Mouse (Mus musculus) hindbrain, embryonic 10.5 days (tissue): ENCODE measurements at regions not wholly inside any gene's neighbourhood (a gene's known extent, or its start where the extent isn't known, plus 50 kb on each side); places are given as distances from the start of the nearest gene placed in this dataset.
"Not testable (repeated sequence)": the region's sequence is repeated elsewhere in the genome, so short reads cannot be mapped to it uniquely, and the experiment has no call there.

Source experiments
- DNase-seq: peaks from one replicate; pipeline ENCODE4 v3.0.0-alpha.2; 2017; ENCODE audit warnings: low spot score
- H3K27ac ChIP-seq: fragments of 300-500 bp; sonication (generic); 2 replicates; pipeline ENCODE4 v1.5.1; 2016; ENCODE audit warnings: mild to moderate bottlenecking, moderate library complexity
- H3K27me3 ChIP-seq: fragments of 300-500 bp; sonication (generic); 2 replicates; pipeline ENCODE4 v1.6.1; 2016; ENCODE audit warnings: mild to moderate bottlenecking; ENCODE audit not compliant: poor library complexity, insufficient read depth, severe bottlenecking
- H3K36me3 ChIP-seq: fragments of 300-500 bp; sonication (generic); 2 replicates; pipeline ENCODE4 v1.6.1; 2016; ENCODE audit warnings: mild to moderate bottlenecking, moderate library complexity
- H3K4me1 ChIP-seq: fragments of 300-500 bp; sonication (generic); replicated peaks from 2 replicates; pipeline ENCODE4 v1.6.1; 2016; ENCODE audit warnings: mild to moderate bottlenecking
- H3K4me3 ChIP-seq: fragments of 300-500 bp; sonication (generic); 2 replicates; pipeline ENCODE4 v1.5.1; 2016; ENCODE audit warnings: mild to moderate bottlenecking, moderate library complexity
- H3K9me3 ChIP-seq: fragments of 300-500 bp; sonication (generic); 2 replicates; pipeline ENCODE4 v1.6.1; 2016; ENCODE audit warnings: mild to moderate bottlenecking, moderate library complexity
- WGBS: fragments of 180-500 bp; shearing (Covaris S2); methylation state at CpG from one replicate; pipeline ENCODE4 v1.1.7; 2016; 5-methylcytosine and 5-hydroxymethylcytosine counted together

- no peaks in the 10 kb centered on the region for H3K36me3 ChIP-seq
- 69% methylated on average over 8 of the region's 8 CpGs for WGBS
- no peaks in the 10 kb centered on the region for H3K4me1 ChIP-seq
- H3K27me3 ChIP-seq, result no peaks in the 10 kb centered on the region
- DNase-seq, result no peak
- no peak overlapping the region for H3K27ac ChIP-seq
- H3K9me3 ChIP-seq, result no peaks in the 10 kb centered on the region
- H3K4me3 ChIP-seq, result no peak overlapping the region
Observed at GRCm38 (mm10) chr11:7832376-7832775, 618.7 kb upstream of the Igfbp3 start.

- 50% methylated on average over 1 of the region's 1 CpGs for WGBS
- Histone ChIP-seq H3K4me3 (no peak overlapping the region), H3K4me1 (no peaks in the 10 kb centered on the region), H3K36me3 (no peaks in the 10 kb centered on the region), H3K9me3 (no peaks in the 10 kb centered on the region), H3K27ac (no peak overlapping the region), H3K27me3 (no peaks in the 10 kb centered on the region)
- DNase-seq, result no peak
Observed at GRCm38 (mm10) chr11:7829770-7830169, 616.0 kb upstream of the Igfbp3 start.

GRCm38 (mm10) chr11:7828001-7828400 is 614.3 kb upstream of the Igfbp3 start:
- Histone ChIP-seq H3K4me1 (no peaks in the 10 kb centered on the region), H3K36me3 (no peaks in the 10 kb centered on the region), H3K4me3 (no peak overlapping the region), H3K27me3 (no peaks in the 10 kb centered on the region), H3K9me3 (no peaks in the 10 kb centered on the region), H3K27ac (no peak overlapping the region)
- 88% methylated on average over 4 of the region's 4 CpGs for WGBS
- no peak for DNase-seq

- H3K4me3 ChIP-seq, result no peak overlapping the region
- H3K36me3 ChIP-seq, result no peaks in the 10 kb centered on the region
- no peak overlapping the region for H3K27ac ChIP-seq
- H3K27me3 ChIP-seq, result no peaks in the 10 kb centered on the region
- no peaks in the 10 kb centered on the region for H3K4me1 ChIP-seq
- DNase-seq, result no peak
- H3K9me3 ChIP-seq, result no peaks in the 10 kb centered on the region
- WGBS, result 93% methylated on average over 1 of the region's 1 CpGs
Observed at GRCm38 (mm10) chr11:7827402-7827801, 613.7 kb upstream of the Igfbp3 start.

- Histone ChIP-seq H3K4me1 (no peaks in the 10 kb centered on the region), H3K36me3 (no peaks in the 10 kb centered on the region), H3K9me3 (no peaks in the 10 kb centered on the region), H3K4me3 (no peak overlapping the region), H3K27ac (no peak overlapping the region), H3K27me3 (no peaks in the 10 kb centered on the region)
- 88% methylated on average over 5 of the region's 5 CpGs for WGBS
- DNase-seq, result no peak
Observed at GRCm38 (mm10) chr11:7815750-7816149, 602.0 kb upstream of the Igfbp3 start.

- Histone ChIP-seq H3K9me3 (no peaks in the 10 kb centered on the region), H3K4me3 (no peak overlapping the region), H3K4me1 (no peaks in the 10 kb centered on the region), H3K36me3 (no peaks in the 10 kb centered on the region), H3K27ac (no peak overlapping the region), H3K27me3 (no peaks in the 10 kb centered on the region)
- 93% methylated on average over 2 of the region's 2 CpGs for WGBS
- DNase-seq, result no peak
Observed at GRCm38 (mm10) chr11:7814556-7814955, 600.8 kb upstream of the Igfbp3 start.

- H3K4me1 ChIP-seq, result no peaks in the 10 kb centered on the region
- 71% methylated on average over 2 of the region's 2 CpGs for WGBS
- H3K9me3 ChIP-seq, result no peaks in the 10 kb centered on the region
- no peaks in the 10 kb centered on the region for H3K36me3 ChIP-seq
- DNase-seq, result no peak
- no peaks in the 10 kb centered on the region for H3K27me3 ChIP-seq
- H3K27ac ChIP-seq, result no peak overlapping the region
- no peak overlapping the region for H3K4me3 ChIP-seq
Observed at GRCm38 (mm10) chr11:7812436-7812835, 598.7 kb upstream of the Igfbp3 start.

GRCm38 (mm10) chr11:7809741-7810140 is 596.0 kb upstream of the Igfbp3 start:
- no peak for DNase-seq

GRCm38 (mm10) chr11:7796373-7796772 is 582.6 kb upstream of the Igfbp3 start:
- Histone ChIP-seq H3K36me3 (no peaks in the 10 kb centered on the region), H3K27ac (no peak overlapping the region), H3K27me3 (no peaks in the 10 kb centered on the region), H3K4me3 (no peak overlapping the region), H3K9me3 (no peaks in the 10 kb centered on the region), H3K4me1 (no peaks in the 10 kb centered on the region)
- WGBS, result 91% methylated on average over 5 of the region's 5 CpGs
- no peak for DNase-seq

More at GRCm38 (mm10) chr11:7809741-7810140, 596.0 kb upstream of the Igfbp3 start:
- Histone ChIP-seq H3K9me3 (no peaks in the 10 kb centered on the region), H3K4me3 (no peak overlapping the region), H3K36me3 (no peaks in the 10 kb centered on the region), H3K27ac (no peak overlapping the region), H3K4me1 (no peaks in the 10 kb centered on the region), H3K27me3 (no peaks in the 10 kb centered on the region)
- WGBS, result 91% methylated on average over 2 of the region's 2 CpGs

- no peak for DNase-seq
- Histone ChIP-seq H3K4me1 (no peaks in the 10 kb centered on the region), H3K4me3 (no peak overlapping the region)
Observed at GRCm38 (mm10) chr11:7794206-7794605, 580.5 kb upstream of the Igfbp3 start.

GRCm38 (mm10) chr11:7780476-7781112 is 566.9 kb upstream of the Igfbp3 start:
- Histone ChIP-seq H3K4me3 (no peak overlapping the region), H3K27ac (no peak overlapping the region), H3K9me3 (no peaks in the 10 kb centered on the region), H3K4me1 (no peaks in the 10 kb centered on the region), H3K36me3 (no peaks in the 10 kb centered on the region), H3K27me3 (no peaks in the 10 kb centered on the region)
- 94% methylated on average over 8 of the region's 8 CpGs for WGBS
- no peak for DNase-seq

More at GRCm38 (mm10) chr11:7794206-7794605, 580.5 kb upstream of the Igfbp3 start:
- H3K36me3 ChIP-seq, result no peaks in the 10 kb centered on the region
- H3K27me3 ChIP-seq, result no peaks in the 10 kb centered on the region
- WGBS, result 77% methylated on average over 1 of the region's 1 CpGs
- no peaks in the 10 kb centered on the region for H3K9me3 ChIP-seq
- no peak overlapping the region for H3K27ac ChIP-seq

- H3K27me3 ChIP-seq, H3K36me3 ChIP-seq, H3K27ac ChIP-seq, H3K4me3 ChIP-seq, H3K4me1 ChIP-seq, DNase-seq, H3K9me3 ChIP-seq: not testable (repeated sequence)
Observed at GRCm38 (mm10) chr11:7775361-7775760, 561.6 kb upstream of the Igfbp3 start.

- Histone ChIP-seq H3K9me3 (no peaks in the 10 kb centered on the region), H3K4me3 (no peak overlapping the region), H3K4me1 (no peaks in the 10 kb centered on the region), H3K36me3 (no peaks in the 10 kb centered on the region), H3K27me3 (no peaks in the 10 kb centered on the region), H3K27ac (no peak overlapping the region)
- no peak for DNase-seq
- WGBS, result 75% methylated on average over 1 of the region's 1 CpGs
Observed at GRCm38 (mm10) chr11:7765303-7765702, 551.6 kb upstream of the Igfbp3 start.

- WGBS, result 86% methylated on average over 6 of the region's 6 CpGs
Observed at GRCm38 (mm10) chr11:7758862-7759467, 545.2 kb upstream of the Igfbp3 start.

More at GRCm38 (mm10) chr11:7758862-7759467, 545.2 kb upstream of the Igfbp3 start:
- no peak overlapping the region for H3K4me3 ChIP-seq
- no peaks in the 10 kb centered on the region for H3K27me3 ChIP-seq
- H3K9me3 ChIP-seq, result no peaks in the 10 kb centered on the region
- no peak overlapping the region for H3K27ac ChIP-seq
- no peaks in the 10 kb centered on the region for H3K36me3 ChIP-seq
- no peak for DNase-seq
- no peaks in the 10 kb centered on the region for H3K4me1 ChIP-seq
